Mouse (Mus musculus): ENCODE results near the gene Hdc.

The Hdc gene

DNA sequence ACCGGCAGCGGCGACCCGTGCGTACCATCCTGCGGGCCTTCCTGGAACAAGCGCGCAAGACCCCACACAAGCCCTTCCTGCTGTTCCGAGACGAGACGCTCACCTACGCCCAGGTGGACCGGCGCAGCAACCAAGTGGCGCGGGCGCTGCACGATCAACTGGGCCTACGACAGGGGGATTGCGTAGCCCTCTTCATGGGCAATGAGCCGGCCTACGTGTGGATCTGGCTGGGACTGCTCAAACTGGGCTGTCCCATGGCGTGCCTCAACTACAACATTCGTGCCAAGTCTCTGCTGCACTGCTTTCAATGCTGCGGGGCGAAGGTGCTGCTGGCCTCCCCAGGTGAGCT lies 65.8 kb downstream of the Hdc start:
- in situ Hi-C loops (cut with MboI, MseI) = no loop called here

DNA sequence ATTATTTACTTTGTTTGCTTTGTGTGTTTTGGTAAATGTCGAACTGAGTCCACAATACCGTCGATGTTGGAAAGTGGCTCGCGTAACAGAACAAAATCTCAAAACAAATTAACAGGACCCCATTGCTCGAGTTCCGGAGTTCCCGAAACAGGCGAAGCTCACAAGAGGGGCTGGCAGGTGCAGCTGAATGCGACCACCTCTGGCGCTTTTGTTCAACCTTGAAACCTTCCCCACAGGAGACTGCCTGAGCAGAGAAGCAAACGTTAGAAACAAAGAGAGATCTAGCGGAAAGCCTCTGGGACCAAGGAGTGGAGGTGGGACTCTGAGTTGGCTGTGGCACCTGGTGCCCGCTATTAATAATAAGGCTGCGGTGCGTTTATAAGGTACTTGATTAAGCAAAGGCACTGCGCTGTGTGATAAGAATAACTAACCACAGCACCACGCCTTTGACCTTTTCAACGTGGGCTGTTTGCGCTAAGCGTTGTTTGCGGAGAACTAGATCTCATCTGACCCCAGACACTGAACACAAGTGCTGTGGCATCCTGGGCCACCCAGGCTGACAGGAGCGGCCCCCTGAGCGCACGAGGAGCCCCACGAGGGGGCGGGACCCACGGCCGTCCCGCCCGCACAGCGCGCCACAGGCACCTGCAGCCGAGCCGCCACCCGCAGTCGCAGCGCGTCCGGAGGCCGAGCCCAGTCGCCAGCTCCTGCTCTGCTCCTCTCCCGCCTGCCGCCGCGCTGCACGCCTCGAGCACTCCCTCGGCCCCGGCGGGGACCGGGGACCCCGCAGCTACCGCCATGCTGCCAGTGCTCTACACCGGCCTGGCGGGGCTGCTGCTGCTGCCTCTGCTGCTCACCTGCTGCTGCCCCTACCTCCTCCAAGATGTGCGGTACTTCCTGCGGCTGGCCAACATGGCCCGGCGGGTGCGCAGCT lies 66.5 kb downstream of the Hdc start, which contains the start of gene Slc27a2:
Gene Slc27a2, plus strand, starts transcription at position 51 of the 934 bp plus-strand sequence.
- in situ Hi-C loops (cut with MboI, MseI) = no loop called here

DNA sequence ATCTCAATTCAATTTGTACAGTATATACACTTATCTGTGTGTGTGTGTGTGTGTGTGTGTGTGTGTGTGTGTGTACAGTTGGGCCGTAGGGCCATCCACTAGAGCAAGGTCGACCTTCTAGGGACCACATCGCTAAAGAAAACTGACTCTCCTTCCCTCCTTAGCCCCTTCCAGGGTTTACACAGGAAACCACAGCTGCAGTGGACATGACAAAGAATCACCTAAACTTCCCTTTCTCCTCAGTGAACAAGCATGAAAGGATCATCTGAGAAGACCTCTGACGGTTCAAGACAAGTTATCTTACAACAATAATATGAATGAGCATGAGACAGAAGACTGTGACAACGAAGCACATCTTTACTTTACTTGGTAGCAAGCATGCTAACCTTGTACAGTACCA lies 67.2 kb downstream of the Hdc start:
- in situ Hi-C loops (cut with MboI, MseI) = no loop called here

DNA sequence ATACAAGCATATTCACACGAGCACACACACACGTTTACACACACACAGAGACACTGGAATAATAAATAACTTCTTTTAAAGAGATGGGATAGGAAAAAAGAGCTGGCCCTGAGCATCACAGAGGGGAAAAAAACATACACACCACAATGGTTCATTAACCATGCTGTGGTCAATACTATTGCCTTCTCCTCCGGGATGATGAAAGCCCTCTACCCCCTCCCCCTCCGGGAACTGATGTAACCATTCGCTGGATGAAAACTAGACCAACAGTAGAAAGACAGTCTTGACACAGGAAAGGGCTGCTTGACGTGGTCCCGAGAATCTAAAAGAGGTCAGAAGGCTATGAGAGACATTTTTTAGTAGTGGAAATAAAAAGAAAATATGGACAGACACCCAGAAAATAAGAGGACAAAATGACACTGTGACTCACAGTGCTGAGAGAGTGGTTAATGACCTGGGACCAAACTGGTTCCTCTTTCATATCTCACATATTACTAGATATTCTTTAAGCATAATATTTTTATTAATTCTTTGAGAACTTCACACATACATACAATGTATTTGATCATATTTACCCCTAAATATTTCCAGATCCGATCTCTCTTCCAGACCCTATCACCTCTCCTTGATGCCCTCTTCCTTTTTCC lies 67.7 kb downstream of the Hdc start:
- in situ Hi-C loops (cut with MboI, MseI) = no loop called here

DNA sequence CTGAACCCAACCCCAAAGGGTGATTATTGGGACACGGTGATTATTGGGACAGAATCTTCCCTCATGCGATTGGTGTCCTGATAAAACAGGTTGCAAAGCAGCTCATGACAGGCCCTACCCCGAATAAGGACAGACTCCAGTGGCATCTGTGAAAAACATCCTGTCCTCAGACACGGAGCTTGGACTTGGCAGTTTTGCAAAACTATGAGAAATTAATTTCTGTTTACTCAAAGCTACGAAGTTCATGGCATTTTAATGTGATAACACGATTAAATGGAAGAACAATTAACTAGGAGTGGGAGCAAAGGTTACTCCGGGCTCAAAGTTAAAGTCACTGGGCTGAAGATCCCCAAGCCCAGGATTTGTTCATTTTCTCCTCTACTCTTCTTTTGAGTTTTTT lies 69.4 kb downstream of the Hdc start:
- in situ Hi-C loops (cut with MboI, MseI) = no loop called here

- in situ Hi-C loops (cut with MboI, MseI) = no loop called here
Observed at GRCm38 (mm10) chr2:126546392-126546791, 72.7 kb downstream of the Hdc start.

DNA sequence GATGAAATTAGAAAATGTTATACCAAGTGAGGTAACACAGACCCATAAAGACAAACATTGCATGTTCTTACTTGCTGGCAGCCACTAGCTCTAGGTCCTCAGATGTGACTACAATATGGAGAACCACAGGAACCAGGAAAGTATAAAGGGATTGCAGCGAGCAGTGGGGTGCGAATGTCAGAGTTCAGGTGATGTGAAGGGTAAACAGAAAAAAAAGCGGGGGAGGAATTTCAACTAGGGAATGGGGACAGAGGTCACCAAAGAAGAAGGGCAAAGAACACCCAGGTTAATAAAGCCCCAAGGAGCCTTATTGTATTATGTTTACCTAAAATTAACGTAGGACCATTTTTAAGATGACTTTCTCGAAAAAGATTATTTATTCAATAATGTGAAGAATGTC lies 73.8 kb downstream of the Hdc start:
- in situ Hi-C loops (cut with MboI, MseI) = no loop called here
